Mouse (Mus musculus): ENCODE data around the gene Aph1a.

DNA sequence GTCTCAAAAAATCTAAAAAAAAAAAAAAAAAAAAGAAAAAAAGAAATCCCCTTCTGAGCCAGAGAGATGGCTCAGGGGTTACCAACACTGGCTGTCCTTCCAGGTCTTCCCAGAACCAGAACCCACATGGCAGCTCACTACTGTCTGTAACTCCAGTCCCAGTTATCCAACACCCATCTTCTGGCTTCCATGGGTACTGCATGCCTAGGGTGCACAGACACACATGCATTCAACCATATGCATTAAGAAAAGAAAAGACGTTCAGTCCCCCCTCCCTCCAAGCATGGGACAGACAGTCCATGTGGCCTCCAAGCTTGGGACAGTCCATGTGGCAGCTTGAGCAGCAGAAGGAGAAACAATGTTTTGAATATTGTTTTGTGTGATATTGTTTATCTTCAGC lies 38.4 kb downstream of the Aph1a start:
- no peak for TF ChIP-seq ZNF384 (IDR thresholded peaks at IDR 0.05; ENCODE audit: low read depth, low read length)
- no peak for TF ChIP-seq HCFC1 (IDR thresholded peaks at IDR 0.05; ENCODE audit: borderline replicate concordance, insufficient read depth, low read length)
- TF ChIP-seq MAFK (IDR thresholded peaks at IDR 0.05; ENCODE audit: insufficient read depth, low read depth, low read length), result no peak

Measured in ES-E14 (cell line).